Mouse (Mus musculus) midbrain, embryonic 12.5 days (tissue): Measurements from ENCODE around the gene Cd164l2. TPM values are rescaled to one million over a fixed set of nuclear protein-coding genes. Genes with fewer than 3 reads are reported as not detected.

Source experiments
- ATAC-seq: fragments of 200-750 bp; cut with Nextera tagmentation; 2 replicates; pipeline ENCODE4 v1.8.0; 2017; ENCODE audit warnings: low read depth, moderate TSS enrichment, moderate library complexity; ENCODE audit not compliant: low FRiP score
- H3K27ac ChIP-seq: fragments of 300-500 bp; sonication (generic); replicated peaks from 2 replicates; pipeline ENCODE4 v1.5.1; 2016; ENCODE audit warnings: mild to moderate bottlenecking
- H3K27me3 ChIP-seq: fragments of 300-500 bp; sonication (generic); 2 replicates; pipeline ENCODE4 v1.6.1; 2016; ENCODE audit warnings: mild to moderate bottlenecking
- H3K36me3 ChIP-seq: fragments of 300-500 bp; sonication (generic); 2 replicates; pipeline ENCODE4 v1.6.1; 2016
- H3K4me1 ChIP-seq: fragments of 300-500 bp; sonication (generic); 2 replicates; pipeline ENCODE4 v1.6.1; 2016
- H3K4me2 ChIP-seq: fragments of 300-500 bp; sonication (generic); replicated peaks from 2 replicates; pipeline ENCODE4 v1.6.1; 2016; ENCODE audit warnings: mild to moderate bottlenecking, moderate library complexity
- H3K4me3 ChIP-seq: fragments of 300-500 bp; sonication (generic); 2 replicates; pipeline ENCODE4 v1.5.1; 2016; ENCODE audit warnings: mild to moderate bottlenecking
- H3K9ac ChIP-seq: fragments of 300-500 bp; sonication (generic); replicated peaks from 2 replicates; pipeline ENCODE4 v1.6.1; 2016; ENCODE audit warnings: mild to moderate bottlenecking, moderate library complexity
- H3K9me3 ChIP-seq: fragments of 300-500 bp; sonication (generic); 2 replicates; pipeline ENCODE4 v1.6.1; 2016; ENCODE audit warnings: mild to moderate bottlenecking
- WGBS: fragments of 180-500 bp; shearing (Covaris S2); methylation state at CpG from one replicate; pipeline ENCODE4 v1.1.7; 2016; 5-methylcytosine and 5-hydroxymethylcytosine counted together
- microRNA-seq: library from miRNA; unstranded; fragments of <30 nt; microRNA quantifications from one replicate; pipeline ENCODE4, GENCODE M21; 2017
- polyA plus RNA-seq: library from polyadenylated mRNA; unstranded; fragments of >200 nt; fragmentation: Nextera tagmentation; extraction: Ambion mirVana; gene quantifications from 2 replicates; pipeline ENCODE4 v1.2.1, GENCODE M21; 2016

The Cd164l2 gene
- polyA plus RNA-seq, 1 experiment from 2014 or later: 0.47 TPM

GRCm38 (mm10) chr4:133263756-133264155 is 51.8 kb downstream of the Cd164l2 start:
- WGBS: 93% methylated on average over 5 of the region's 5 CpGs
- Histone ChIP-seq H3K9ac (no peak overlapping the region), H3K27me3 (0 out of 2 replicates have a peak, but pooled peaks cover 5% of the 10 kb centered on the region), H3K9me3 (0 out of 2 replicates have a peak, but pooled peaks cover 4% of the 10 kb centered on the region), H3K4me2 (no peak overlapping the region), H3K4me3 (no peak overlapping the region), H3K27ac (no peak overlapping the region), H3K36me3 (peaks cover 57% of the 10 kb centered on the region), H3K4me1 (no peaks in the 10 kb centered on the region)
- ATAC-seq: no peak

- no peak for ATAC-seq
- Histone ChIP-seq H3K4me2 (no peak overlapping the region), H3K36me3 (peaks cover 65% of the 10 kb centered on the region), H3K9ac (no peak overlapping the region), H3K9me3 (0 out of 2 replicates have a peak, but pooled peaks cover 4% of the 10 kb centered on the region), H3K27ac (no peak overlapping the region), H3K4me3 (no peak overlapping the region), H3K27me3 (no peaks in the 10 kb centered on the region), H3K4me1 (no peaks in the 10 kb centered on the region)
- WGBS: 98% methylated on average over 2 of the region's 2 CpGs
Measured at GRCm38 (mm10) chr4:133264559-133264958, 52.6 kb downstream of the Cd164l2 start.

GRCm38 (mm10) chr4:133265297-133265696 is 53.4 kb downstream of the Cd164l2 start:
- no peak for ATAC-seq
- Histone ChIP-seq H3K27ac (no peak overlapping the region), H3K4me1 (no peaks in the 10 kb centered on the region), H3K27me3 (no peaks in the 10 kb centered on the region), H3K4me3 (no peak overlapping the region), H3K36me3 (peaks cover 72% of the 10 kb centered on the region), H3K9me3 (0 out of 2 replicates have a peak, but pooled peaks cover 4% of the 10 kb centered on the region), H3K4me2 (no peak overlapping the region), H3K9ac (no peak overlapping the region)
- 97% methylated on average over 3 of the region's 3 CpGs for WGBS

- no peaks in the 10 kb centered on the region for H3K27me3 ChIP-seq
- no peak overlapping the region for H3K4me3 ChIP-seq
- 97% methylated on average over 4 of the region's 4 CpGs for WGBS
- no peak overlapping the region for H3K4me2 ChIP-seq
- no peak overlapping the region for H3K27ac ChIP-seq
- H3K36me3 ChIP-seq: peaks cover 77% of the 10 kb centered on the region
- no peak overlapping the region for H3K9ac ChIP-seq
- H3K9me3 ChIP-seq: 0 out of 2 replicates have a peak, but pooled peaks cover 4% of the 10 kb centered on the region
- no peak for ATAC-seq
- no peaks in the 10 kb centered on the region for H3K4me1 ChIP-seq
Measured at GRCm38 (mm10) chr4:133265759-133266158, 53.8 kb downstream of the Cd164l2 start.

GRCm38 (mm10) chr4:133266248-133266880 is 54.4 kb downstream of the Cd164l2 start:
- Histone ChIP-seq H3K4me1 (no peaks in the 10 kb centered on the region), H3K9ac (no peak overlapping the region), H3K9me3 (0 out of 2 replicates have a peak, but pooled peaks cover 4% of the 10 kb centered on the region), H3K36me3 (peaks cover 77% of the 10 kb centered on the region), H3K4me2 (no peak overlapping the region), H3K27me3 (no peaks in the 10 kb centered on the region), H3K27ac (no peak overlapping the region), H3K4me3 (no peak overlapping the region)
- WGBS: 92% methylated on average over 12 of the region's 12 CpGs
- ATAC-seq: no peak

- Histone ChIP-seq H3K4me1 (no peaks in the 10 kb centered on the region), H3K27me3 (no peaks in the 10 kb centered on the region), H3K9me3 (0 out of 2 replicates have a peak, but pooled peaks cover under 1% of the 10 kb centered on the region), H3K4me2 (no peak overlapping the region), H3K4me3 (no peak overlapping the region), H3K9ac (no peak overlapping the region), H3K27ac (no peak overlapping the region), H3K36me3 (peaks cover 66% of the 10 kb centered on the region)
- no peak for ATAC-seq
- 91% methylated on average over 3 of the region's 3 CpGs for WGBS
Measured at GRCm38 (mm10) chr4:133268931-133269330, 57.0 kb downstream of the Cd164l2 start.

GRCm38 (mm10) chr4:133269596-133269995 is 57.7 kb downstream of the Cd164l2 start:
- Histone ChIP-seq H3K4me2 (no peak overlapping the region), H3K9me3 (no peaks in the 10 kb centered on the region), H3K4me3 (no peak overlapping the region), H3K27ac (no peak overlapping the region), H3K4me1 (no peaks in the 10 kb centered on the region), H3K27me3 (no peaks in the 10 kb centered on the region), H3K9ac (no peak overlapping the region), H3K36me3 (peaks cover 63% of the 10 kb centered on the region)
- no peak for ATAC-seq
- 92% methylated on average over 3 of the region's 3 CpGs for WGBS

GRCm38 (mm10) chr4:133270929-133271328 is 59.0 kb downstream of the Cd164l2 start:
- no peak overlapping the region for H3K4me3 ChIP-seq
- no peak overlapping the region for H3K4me2 ChIP-seq
- H3K27me3 ChIP-seq: no peaks in the 10 kb centered on the region
- H3K36me3 ChIP-seq: peaks cover 52% of the 10 kb centered on the region
- no peak for ATAC-seq
- no peak overlapping the region for H3K9ac ChIP-seq
- H3K4me1 ChIP-seq: peaks cover 2% of the 10 kb centered on the region
- no peak overlapping the region for H3K27ac ChIP-seq
- no peaks in the 10 kb centered on the region for H3K9me3 ChIP-seq
- 90% methylated on average over 9 of the region's 9 CpGs for WGBS

Small RNAs within 50 kb of the gene (microRNA-seq; reads per million reads assigned to microRNA genes)
- gene Mir7017: 1.9 reads per million

Other genes starting within 250 kb of the Cd164l2 start
- gene Fgr, start 238.0 kb upstream of the Cd164l2 start, polyA plus RNA-seq: 0.08 and 0.12 TPM in 2 replicates
- gene Ahdc1, start 200.9 kb upstream of the Cd164l2 start, polyA plus RNA-seq: 8.9 and 9.1 TPM in 2 replicates
- gene Wasf2, start 81.6 kb upstream of the Cd164l2 start, polyA plus RNA-seq: 43.5 and 50.0 TPM in 2 replicates
- 0.22 and 0.40 TPM in 2 replicates for gene Gpr3, start 405 bp downstream of the Cd164l2 start, polyA plus RNA-seq
- gene Map3k6, start 28.7 kb downstream of the Cd164l2 start, polyA plus RNA-seq: 1.9 and 2.8 TPM in 2 replicates
- 1.3 and 1.8 TPM in 2 replicates for gene Sytl1, start 51.0 kb downstream of the Cd164l2 start, polyA plus RNA-seq
- gene Tmem222, start 65.7 kb downstream of the Cd164l2 start, polyA plus RNA-seq: 79.9 and 85.5 TPM in 2 replicates
- 24.2 and 26.1 TPM in 2 replicates for gene Wdtc1, start 141.3 kb downstream of the Cd164l2 start, polyA plus RNA-seq
- gene Slc9a1, start 157.6 kb downstream of the Cd164l2 start, polyA plus RNA-seq: 9.0 and 9.2 TPM in 2 replicates